Comparison of ENCODE assay signal across 9 mouse cellular contexts in genomic region chr11:31615107-31615811, GRCm38 (mm10). TPM values are rescaled to one million over a fixed set of nuclear protein-coding genes. Genes with fewer than 3 reads are reported as not detected.
DNase-seq lines count a peak whose midpoint lies in the region; ATAC-seq lines count a peak whose summit lies in the region.
"Had no signal": no experiment of that assay in that cellular context is flagged by ENCODE, and none has a peak within 500 bp of the region (broad histone marks: within the 10 kb centered on the region; RNA-seq: fewer than 3 reads in every experiment).

No protein-coding gene starts in this region.

- H3K27me3 ChIP-seq in midbrain, embryonic 14.5 days (ENCODE audit: control insufficient read depth, insufficient read depth, low read length): no peaks in the 10 kb centered on the region
- H3K27me3 ChIP-seq in splenic B cell, adult 2 months (ENCODE audit: control insufficient read depth, insufficient read depth, low read length, poor library complexity, severe bottlenecking): no peaks in the 10 kb centered on the region

- no peaks in the 10 kb centered on the region for H3K9me3 ChIP-seq in midbrain, embryonic 14.5 days (ENCODE audit: control insufficient read depth, low read length)

- no peak overlapping the region for H3K27ac ChIP-seq in midbrain, embryonic 14.5 days (replicated peaks; ENCODE audit: low read depth, low read length)

- peak; percentile 35 for ATAC-seq in frontal cortex, adult (ENCODE audit: low TSS enrichment)
- ATAC-seq in midbrain, embryonic 14.5 days (ENCODE audit: low FRiP score, low TSS enrichment): no peak

- peak; percentile 58 for DNase-seq in ovary, postnatal 10 days (ENCODE audit: low spot score)
- no peak for DNase-seq in ovary, adult 18-20 months (ENCODE audit: low spot score)
- peak; percentile 58 for DNase-seq in cerebellum, adult 9-10 months
- peak; percentile 78 for DNase-seq in kidney, adult 18-20 months
- DNase-seq in left cerebral cortex, postnatal 36 days (ENCODE audit: low spot score in 2 of 2): peak; percentile 30 to 41
- peak; percentile 88 for DNase-seq in midbrain, embryonic 14.5 days
- peak; percentile 56 for DNase-seq in splenic B cell, adult 2 months (ENCODE audit: low read depth, low spot score)

- no peak overlapping the region for H3K4me2 ChIP-seq in midbrain, embryonic 14.5 days (ENCODE audit: low read length)

- no peaks in the 10 kb centered on the region for H3K4me1 ChIP-seq in midbrain, embryonic 14.5 days (ENCODE audit: control insufficient read depth, insufficient read depth, low read length)

- no peak overlapping the region for H3K9ac ChIP-seq in midbrain, embryonic 14.5 days (replicated peaks; ENCODE audit: low read length)

- intact Hi-C loops in left cerebral cortex, postnatal 36 days (cut with DNase I): loop anchor here (5.0 kb wide), 1 partner anchor 368 kb away; no protein-coding TSS in a partner anchor

- no peak overlapping the region for H3K4me3 ChIP-seq in midbrain, embryonic 14.5 days (replicated peaks; ENCODE audit: low read depth, low read length)
- H3K4me3 ChIP-seq: myocyte had no signal

- 60% methylated on average over 10 of the region's 10 CpGs for WGBS in midbrain, embryonic 14.5 days

- H3K36me3 ChIP-seq in midbrain, embryonic 14.5 days (ENCODE audit: control insufficient read depth, insufficient read depth, low read length): no peaks in the 10 kb centered on the region
- no peaks in the 10 kb centered on the region for H3K36me3 ChIP-seq in splenic B cell, adult 2 months (ENCODE audit: control insufficient read depth, insufficient read depth, low read length, poor library complexity, severe bottlenecking)

RNA-seq across cellular contexts. Expression of gene Bod1, which starts 56.4 kb away (rescaled TPM):
- 100 to 1,000 TPM in 1 of 2 experiments, 10 to 100 TPM in 1; 97.5 to 110 TPM for total RNA-seq in left cerebral cortex, postnatal 36 days (2021)
- 164 and 168 TPM in 2 replicates for polyA plus RNA-seq in midbrain, embryonic 14.5 days (2014; fragmentation: Nextera tagmentation; extraction: Ambion mirVana)
